Mouse (Mus musculus) forebrain, embryonic 14.5 days (tissue): ENCODE results near the gene Gm4567. TPM values are rescaled to one million over a fixed set of nuclear protein-coding genes. Genes with fewer than 3 reads are reported as not detected.
"Not testable (repeated sequence)": the region's sequence is repeated elsewhere in the genome, so short reads cannot be mapped to it uniquely, and the experiment has no call there.

Experiments used
- ATAC-seq: fragments of 200-750 bp; cut with Nextera tagmentation; 2 replicates; pipeline ENCODE4 v1.8.0; 2017; ENCODE audit warnings: mild to moderate bottlenecking, moderate library complexity
- DNase-seq: peaks from one replicate; pipeline ENCODE4 v3.0.0-alpha.2; 2015; ENCODE audit warnings: low spot score
- H3K27ac ChIP-seq: fragments of 300-500 bp; sonication (generic); 2 replicates; pipeline ENCODE4 v1.5.1; 2014; ENCODE audit warnings: low read depth, mild to moderate bottlenecking, control low read depth, low read length, moderate library complexity
- H3K27me3 ChIP-seq: fragments of 300-500 bp; sonication (generic); replicated peaks from 2 replicates; pipeline ENCODE4 v1.6.1; 2014; ENCODE audit warnings: low read length, control low read depth, mixed read lengths; ENCODE audit not compliant: control insufficient read depth, insufficient read depth
- H3K36me3 ChIP-seq: fragments of 300-500 bp; sonication (generic); 2 replicates; pipeline ENCODE4 v1.6.1; 2014; ENCODE audit warnings: low read length, control low read depth; ENCODE audit not compliant: control insufficient read depth, insufficient read depth
- H3K4me1 ChIP-seq: fragments of 300-500 bp; sonication (generic); 2 replicates; pipeline ENCODE4 v1.6.1; 2014; ENCODE audit warnings: antibody characterized with exemption, low read length, control low read depth; ENCODE audit not compliant: control insufficient read depth, insufficient read depth
- H3K4me2 ChIP-seq: fragments of 300-500 bp; sonication (generic); 2 replicates; pipeline ENCODE4 v1.6.1; 2014; ENCODE audit warnings: mild to moderate bottlenecking, control low read depth, low read length
- H3K4me3 ChIP-seq: fragments of 300-500 bp; sonication (generic); 2 replicates; pipeline ENCODE4 v1.5.1; 2014; ENCODE audit warnings: low read depth, low read length, control low read depth
- H3K9ac ChIP-seq: fragments of 300-500 bp; sonication (generic); 2 replicates; pipeline ENCODE4 v1.6.1; 2014; ENCODE audit warnings: mild to moderate bottlenecking, low read length, control low read depth, moderate library complexity
- H3K9me3 ChIP-seq: fragments of 300-500 bp; sonication (generic); replicated peaks from 2 replicates; pipeline ENCODE4 v1.6.1; 2016; ENCODE audit warnings: low read length, control low read depth, mixed read lengths; ENCODE audit not compliant: control insufficient read depth
- WGBS: fragments of 180-500 bp; shearing (Covaris S2); extraction: QIAGEN DNeasy Blood & Tissue Kit; methylation state at CpG from one replicate; pipeline ENCODE4 v1.1.7; 2014; 5-methylcytosine and 5-hydroxymethylcytosine counted together
- polyA plus RNA-seq: library from polyadenylated mRNA; unstranded; fragments of >200 nt; fragmentation: Nextera tagmentation; extraction: Ambion mirVana; gene quantifications from 2 replicates; pipeline ENCODE4 v1.2.1, GENCODE M21; 2014

Gm4567 gene
- not detected in 2 replicates for polyA plus RNA-seq

DNA sequence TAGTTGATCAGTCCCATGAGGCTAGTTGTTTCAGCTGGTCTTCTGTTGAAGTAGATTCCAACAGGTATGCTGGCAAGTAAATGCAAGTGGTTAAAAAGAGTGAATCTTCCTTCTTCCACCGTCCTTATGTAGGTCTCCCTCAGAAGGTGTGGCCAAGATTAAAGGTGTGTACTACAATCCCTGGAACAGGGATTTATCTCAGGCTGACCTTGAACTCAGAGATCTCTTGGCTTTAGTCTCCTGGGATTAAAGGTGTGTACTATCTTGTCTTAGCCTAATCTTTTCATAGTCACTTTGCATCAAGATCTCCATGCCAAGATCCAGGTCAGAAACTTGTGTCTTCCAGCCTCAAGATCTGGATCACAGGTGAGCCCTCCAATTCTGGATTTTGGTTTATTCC, at the start of gene Gm4567:
TSS of gene Gm4567 (minus strand) at position 101 of the 400 bp plus-strand sequence.
- H3K4me3 ChIP-seq, H3K4me1 ChIP-seq, ATAC-seq, H3K27me3 ChIP-seq, H3K36me3 ChIP-seq, H3K9ac ChIP-seq, H3K4me2 ChIP-seq, H3K27ac ChIP-seq, H3K9me3 ChIP-seq, DNase-seq: not testable (repeated sequence)
- no CpG with 5 or more reads among the region's 1 CpGs for WGBS

DNA sequence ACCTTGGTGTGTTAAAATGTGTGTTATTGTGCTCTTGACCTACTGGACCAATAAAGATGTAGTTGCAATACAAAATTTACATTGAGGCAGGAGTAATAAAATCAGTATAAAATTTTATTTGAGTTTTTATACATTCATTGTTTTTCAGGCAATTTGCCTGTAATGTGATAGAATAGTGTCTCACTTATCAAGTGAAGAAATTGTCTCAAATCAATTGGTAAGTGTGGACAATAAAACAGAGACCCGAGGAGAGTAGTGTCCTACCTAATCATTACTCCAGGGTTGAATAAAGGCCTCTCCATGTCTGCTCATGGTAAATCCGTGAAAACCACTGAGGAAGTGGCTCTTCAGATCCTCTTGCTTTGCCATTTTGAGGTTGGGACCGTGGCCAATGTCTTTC, 41.9 kb upstream of the Gm4567 start, which contains the start of gene Vmn1r157:
TSS of gene Vmn1r157 (plus strand) at position 301 of the 400 bp plus-strand sequence.
- not testable (repeated sequence) for H3K9me3 ChIP-seq, H3K27ac ChIP-seq, H3K36me3 ChIP-seq, H3K9ac ChIP-seq, ATAC-seq, H3K4me2 ChIP-seq, H3K4me1 ChIP-seq, H3K27me3 ChIP-seq, H3K4me3 ChIP-seq, DNase-seq
- 20% methylated on average over 2 of the region's 3 CpGs for WGBS

DNA sequence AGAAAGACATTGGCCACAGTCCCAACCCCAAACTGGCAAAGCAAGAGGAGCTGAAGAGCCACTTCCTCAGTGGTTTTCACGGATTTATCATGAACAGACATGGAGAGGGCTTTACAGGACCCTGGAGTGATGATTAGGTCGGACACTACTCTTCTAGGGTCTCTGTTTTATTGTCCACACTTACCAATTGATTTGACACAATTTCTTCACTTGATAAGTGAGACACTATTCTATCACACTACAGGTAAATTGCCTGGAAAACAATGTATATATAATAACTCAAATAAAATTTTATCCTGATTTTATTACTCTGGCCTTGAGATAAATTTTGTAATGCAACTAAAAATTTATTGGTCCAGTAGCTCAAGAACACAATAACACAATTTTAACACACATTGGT, 27.3 kb downstream of the Gm4567 start, which contains the start of gene Gm8693:
TSS of gene Gm8693 (minus strand) at position 101 of the 400 bp plus-strand sequence.
- not testable (repeated sequence) for ATAC-seq
- WGBS, result no CpG with 5 or more reads among the region's 2 CpGs

More for the DNA sequence above, 27.3 kb downstream of the Gm4567 start, which contains the start of gene Gm8693:
- not testable (repeated sequence) for DNase-seq, H3K4me1 ChIP-seq, H3K27me3 ChIP-seq, H3K4me2 ChIP-seq, H3K27ac ChIP-seq, H3K9me3 ChIP-seq, H3K4me3 ChIP-seq, H3K36me3 ChIP-seq, H3K9ac ChIP-seq

Other genes starting within 250 kb of the Gm4567 start
- not detected in 2 replicates for gene Vmn1r151, start 220.0 kb downstream of the Gm4567 start, polyA plus RNA-seq
- gene Vmn1r152, start 196.7 kb downstream of the Gm4567 start, polyA plus RNA-seq, result not detected in 2 replicates
- not detected in 2 replicates for gene Gm8677, start 184.8 kb downstream of the Gm4567 start, polyA plus RNA-seq
- not detected in 2 replicates for gene Gm4201, start 154.4 kb downstream of the Gm4567 start, polyA plus RNA-seq
- not detected in 2 replicates for gene Gm4565, start 131.6 kb downstream of the Gm4567 start, polyA plus RNA-seq
- not detected in 2 replicates for gene Vmn1r155, start 61.7 kb downstream of the Gm4567 start, polyA plus RNA-seq
- not detected in 2 replicates for gene Gm8693, start 27.4 kb downstream of the Gm4567 start, polyA plus RNA-seq
- gene Vmn1r157, start 42.0 kb upstream of the Gm4567 start, polyA plus RNA-seq, result not detected in 2 replicates
- gene Vmn1r158, start 71.1 kb upstream of the Gm4567 start, polyA plus RNA-seq, result not detected in 2 replicates
- not detected in 2 replicates for gene Vmn1r159, start 123.9 kb upstream of the Gm4567 start, polyA plus RNA-seq
- not detected in 2 replicates for gene Vmn1r160, start 151.5 kb upstream of the Gm4567 start, polyA plus RNA-seq